Mouse (Mus musculus) forebrain, embryonic 15.5 days (tissue): Measurements from ENCODE around the gene Insr. TPM values are rescaled to one million over a fixed set of nuclear protein-coding genes. Genes with fewer than 3 reads are reported as not detected.
"Not testable (repeated sequence)": the region's sequence is repeated elsewhere in the genome, so short reads cannot be mapped to it uniquely, and the experiment has no call there.

Experiments used
- ATAC-seq: fragments of 200-750 bp; cut with Nextera tagmentation; replicated peaks from 2 replicates; pipeline ENCODE4 v1.8.0; 2017; ENCODE audit warnings: mild to moderate bottlenecking, moderate TSS enrichment, moderate library complexity
- H3K27ac ChIP-seq: fragments of 300-500 bp; sonication (generic); replicated peaks from 2 replicates; pipeline ENCODE4 v1.5.1; 2015; ENCODE audit warnings: mild to moderate bottlenecking, inconsistent platforms
- H3K27me3 ChIP-seq: fragments of 300-500 bp; sonication (generic); 2 replicates; pipeline ENCODE4 v1.6.1; 2015; ENCODE audit warnings: inconsistent platforms
- H3K36me3 ChIP-seq: fragments of 300-500 bp; sonication (generic); 2 replicates; pipeline ENCODE4 v1.6.1; 2015; ENCODE audit warnings: mild to moderate bottlenecking, inconsistent platforms
- H3K4me1 ChIP-seq: fragments of 300-500 bp; sonication (generic); 2 replicates; pipeline ENCODE4 v1.6.1; 2015; ENCODE audit warnings: inconsistent platforms
- H3K4me2 ChIP-seq: fragments of 300-500 bp; sonication (generic); replicated peaks from 2 replicates; pipeline ENCODE4 v1.6.1; 2015; ENCODE audit warnings: mild to moderate bottlenecking, inconsistent platforms
- H3K4me3 ChIP-seq: fragments of 300-500 bp; sonication (generic); 2 replicates; pipeline ENCODE4 v1.5.1; 2015; ENCODE audit warnings: mild to moderate bottlenecking, inconsistent platforms
- H3K9ac ChIP-seq: fragments of 300-500 bp; sonication (generic); replicated peaks from 2 replicates; pipeline ENCODE4 v1.6.1; 2015; ENCODE audit warnings: mild to moderate bottlenecking, inconsistent platforms
- H3K9me3 ChIP-seq: fragments of 300-500 bp; sonication (generic); 2 replicates; pipeline ENCODE4 v1.6.1; 2016; ENCODE audit warnings: inconsistent platforms
- WGBS: fragments of 180-500 bp; shearing (Covaris S2); methylation state at CpG from one replicate; pipeline ENCODE4 v1.1.7; 2015; ENCODE audit warnings: mixed read lengths; 5-methylcytosine and 5-hydroxymethylcytosine counted together
- polyA plus RNA-seq: library from polyadenylated mRNA; unstranded; fragments of >200 nt; fragmentation: Nextera tagmentation; extraction: Ambion mirVana; gene quantifications from 2 replicates; pipeline ENCODE4 v1.2.1, GENCODE M21; 2015

The Insr gene
- 63.2 and 66.5 TPM in 2 replicates for polyA plus RNA-seq

GRCm38 (mm10) chr8:3278934-3279720 lies at the start of gene Insr:
Insr (minus strand) TSS chr8:3279617.
- no peaks in the 10 kb centered on the region for H3K36me3 ChIP-seq
- under 1% methylated on average over 52 of the region's 61 CpGs for WGBS

GRCm38 (mm10) chr8:3327538-3328245 lies 48.3 kb upstream of the Insr start:
- 73% methylated on average over 8 of the region's 8 CpGs for WGBS
- Histone ChIP-seq H3K9me3 (no peaks in the 10 kb centered on the region), H3K9ac (no peak overlapping the region), H3K27me3 (no peaks in the 10 kb centered on the region), H3K4me1 (no peaks in the 10 kb centered on the region), H3K4me3 (no peak overlapping the region), H3K27ac (no peak overlapping the region), H3K4me2 (no peak overlapping the region), H3K36me3 (no peaks in the 10 kb centered on the region)
- no peak for ATAC-seq

More at GRCm38 (mm10) chr8:3278934-3279720, at the start of gene Insr:
- Histone ChIP-seq H3K4me2 (peak within 1 kb of the TSS; percentile 72), H3K4me1 (peaks cover 34% of the 10 kb centered on the region), H3K27ac (peak within 1 kb of the TSS; percentile 74), H3K4me3 (peak within 1 kb of the TSS; percentile 88), H3K27me3 (no peaks in the 10 kb centered on the region), H3K9me3 (no peaks in the 10 kb centered on the region), H3K9ac (peak within 1 kb of the TSS; percentile 88)
- ATAC-seq, result peak; percentile 95

DNA sequence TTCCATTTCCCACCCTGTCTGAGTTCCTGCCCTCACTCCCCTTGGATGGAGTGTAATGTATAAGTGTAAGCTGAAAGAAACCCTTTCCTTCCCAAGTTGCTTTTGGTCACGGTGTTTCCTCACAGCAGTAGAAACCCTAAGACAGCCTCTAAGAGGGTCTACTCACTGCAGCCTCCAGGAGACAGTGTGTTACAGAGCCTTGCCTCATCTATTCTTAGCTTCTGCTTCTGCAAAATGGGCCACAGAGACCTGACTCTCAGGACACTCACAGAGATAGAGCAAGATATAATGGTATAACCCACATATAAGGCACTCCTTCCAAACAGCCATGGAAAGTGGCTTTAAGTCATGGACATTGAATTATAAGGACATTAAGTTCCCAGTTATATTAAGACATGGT lies 47.6 kb upstream of the Insr start:
- no peak for ATAC-seq
- Histone ChIP-seq H3K9ac (no peak overlapping the region), H3K4me3 (no peak overlapping the region), H3K27ac (no peak overlapping the region), H3K27me3 (no peaks in the 10 kb centered on the region), H3K4me2 (no peak overlapping the region), H3K36me3 (no peaks in the 10 kb centered on the region), H3K9me3 (no peaks in the 10 kb centered on the region), H3K4me1 (no peaks in the 10 kb centered on the region)
- 91% methylated on average over 1 of the region's 1 CpGs for WGBS

DNA sequence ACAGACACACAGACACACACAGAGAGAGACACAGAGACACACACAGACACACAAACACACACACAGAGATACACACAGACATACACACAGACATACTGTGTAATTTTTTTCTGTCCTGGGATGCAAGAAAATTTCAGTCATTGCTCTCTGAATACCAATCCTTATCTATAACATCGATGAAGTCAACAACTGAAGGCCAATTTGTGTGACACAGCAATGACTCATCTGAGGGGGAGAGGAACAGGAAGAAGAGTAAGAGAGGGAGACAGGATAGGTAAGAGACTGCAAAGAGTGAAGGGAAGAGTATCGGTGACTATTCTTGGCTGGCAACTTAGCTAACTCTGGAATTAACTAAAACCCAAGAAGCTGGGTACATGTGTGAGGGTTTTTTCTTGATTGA lies 44.8 kb upstream of the Insr start:
- 93% methylated on average over 2 of the region's 2 CpGs for WGBS
- no peaks in the 10 kb centered on the region for H3K27me3 ChIP-seq
- no peak for ATAC-seq

DNA sequence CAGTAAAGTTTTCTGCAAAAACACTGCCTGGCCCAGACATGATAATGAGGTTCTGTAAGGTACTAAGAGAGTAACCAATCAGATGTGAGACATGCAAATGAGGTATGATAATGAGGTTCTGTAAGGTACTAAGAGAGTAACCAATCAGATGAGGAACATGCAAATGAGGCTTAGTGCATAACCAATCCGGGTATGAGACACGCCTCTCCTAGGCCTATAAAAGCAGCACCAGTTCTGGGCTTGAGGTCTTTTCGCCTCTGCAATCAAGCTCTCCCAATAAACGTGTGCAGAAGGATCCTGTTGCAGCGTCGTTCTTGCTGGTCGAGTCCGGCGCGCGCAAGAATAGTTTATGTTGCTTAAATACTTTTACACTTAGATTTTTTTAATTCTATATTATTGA lies 39.9 kb upstream of the Insr start:
- ATAC-seq, H3K4me2 ChIP-seq: not testable (repeated sequence)

More for the DNA sequence above, 44.8 kb upstream of the Insr start:
- Histone ChIP-seq H3K4me2 (no peak overlapping the region), H3K4me1 (no peaks in the 10 kb centered on the region), H3K9me3 (no peaks in the 10 kb centered on the region), H3K27ac (no peak overlapping the region), H3K4me3 (no peak overlapping the region), H3K36me3 (no peaks in the 10 kb centered on the region), H3K9ac (no peak overlapping the region)

DNA sequence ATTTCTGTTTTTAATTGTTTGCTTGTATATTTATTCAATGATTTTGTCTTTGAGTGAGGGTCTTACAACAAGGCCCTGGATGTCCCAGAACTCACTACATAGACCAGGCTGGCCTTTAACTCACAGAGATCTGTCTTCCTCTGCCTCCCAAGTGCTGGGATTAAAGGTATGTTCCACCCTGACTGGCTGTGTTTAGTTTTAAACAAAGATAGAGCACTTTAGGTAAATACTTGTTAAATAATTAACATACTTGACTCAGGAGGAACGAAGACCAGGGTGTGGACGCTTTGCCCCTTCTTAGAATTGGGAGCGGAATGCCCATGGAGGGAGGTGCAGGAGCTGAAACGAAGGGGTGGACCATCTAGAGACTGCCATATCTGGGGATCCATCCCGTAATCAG lies 37.2 kb upstream of the Insr start:
- Histone ChIP-seq H3K4me3 (no peak overlapping the region), H3K4me2 (no peak overlapping the region), H3K27me3 (no peaks in the 10 kb centered on the region), H3K9ac (no peak overlapping the region), H3K36me3 (no peaks in the 10 kb centered on the region), H3K4me1 (no peaks in the 10 kb centered on the region), H3K9me3 (no peaks in the 10 kb centered on the region), H3K27ac (no peak overlapping the region)
- ATAC-seq, result no peak
- 90% methylated on average over 5 of the region's 5 CpGs for WGBS

More for the DNA sequence above, 39.9 kb upstream of the Insr start:
- H3K9ac ChIP-seq, H3K4me1 ChIP-seq, H3K27me3 ChIP-seq, H3K36me3 ChIP-seq, H3K27ac ChIP-seq, H3K9me3 ChIP-seq, H3K4me3 ChIP-seq: not testable (repeated sequence)
- 93% methylated on average over 11 of the region's 11 CpGs for WGBS

DNA sequence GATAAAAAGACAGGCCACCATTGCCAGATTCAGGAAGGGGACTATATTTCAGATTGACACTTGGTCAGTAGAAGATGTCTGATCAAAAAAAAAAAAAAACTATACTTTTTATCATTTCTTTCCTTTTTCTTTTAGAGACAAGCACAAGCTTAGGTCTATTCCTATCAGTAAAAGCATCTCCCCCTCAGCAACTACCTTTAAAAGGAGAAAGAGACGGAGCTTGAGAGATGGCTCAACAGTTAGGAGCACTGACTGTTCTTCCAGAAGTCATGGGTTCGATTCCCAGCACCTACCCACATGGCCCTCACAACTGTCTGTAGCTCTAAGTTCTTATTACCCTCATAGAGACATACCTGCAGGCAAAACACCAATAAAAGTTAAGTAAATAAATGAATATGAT lies 34.9 kb upstream of the Insr start:
- 84% methylated on average over 2 of the region's 2 CpGs for WGBS
- ATAC-seq, result no peak
- H3K4me3 ChIP-seq, result no peak overlapping the region
- H3K4me1 ChIP-seq, result no peaks in the 10 kb centered on the region
- no peak overlapping the region for H3K27ac ChIP-seq
- H3K36me3 ChIP-seq, result no peaks in the 10 kb centered on the region
- H3K9me3 ChIP-seq, result no peaks in the 10 kb centered on the region
- no peaks in the 10 kb centered on the region for H3K27me3 ChIP-seq
- H3K9ac ChIP-seq, result no peak overlapping the region
- H3K4me2 ChIP-seq, result no peak overlapping the region

GRCm38 (mm10) chr8:3313843-3314242 lies 34.4 kb upstream of the Insr start:
- 85% methylated on average over 3 of the region's 3 CpGs for WGBS
- no peak for ATAC-seq
- Histone ChIP-seq H3K36me3 (no peaks in the 10 kb centered on the region), H3K27ac (no peak overlapping the region), H3K4me2 (no peak overlapping the region), H3K9me3 (no peaks in the 10 kb centered on the region), H3K4me3 (no peak overlapping the region), H3K4me1 (no peaks in the 10 kb centered on the region), H3K9ac (no peak overlapping the region), H3K27me3 (no peaks in the 10 kb centered on the region)

DNA sequence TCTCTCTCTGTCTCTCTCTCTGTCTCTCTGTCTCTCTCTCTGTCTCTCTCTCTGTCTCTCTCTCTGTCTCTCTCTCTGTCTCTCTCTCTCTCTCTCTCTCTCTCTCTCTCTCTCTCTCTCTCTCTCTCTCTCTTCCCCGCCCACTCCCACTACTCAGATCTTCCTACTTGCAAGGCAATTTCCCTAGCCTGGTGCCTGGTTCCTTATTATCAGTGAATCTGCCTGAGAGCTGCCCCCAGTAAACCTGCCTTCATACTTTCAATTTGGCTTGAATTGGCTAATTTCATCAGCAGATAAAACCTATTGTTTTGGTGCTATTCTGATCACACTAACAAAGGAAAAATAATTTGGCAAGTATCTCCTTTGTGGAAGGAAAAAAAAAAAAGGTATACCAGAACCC lies 34.0 kb upstream of the Insr start:
- H3K4me2 ChIP-seq, H3K9ac ChIP-seq, H3K4me3 ChIP-seq, H3K4me1 ChIP-seq, H3K36me3 ChIP-seq, H3K27ac ChIP-seq, ATAC-seq, H3K27me3 ChIP-seq, H3K9me3 ChIP-seq: not testable (repeated sequence)
- WGBS, result 81% methylated on average over 1 of the region's 1 CpGs

DNA sequence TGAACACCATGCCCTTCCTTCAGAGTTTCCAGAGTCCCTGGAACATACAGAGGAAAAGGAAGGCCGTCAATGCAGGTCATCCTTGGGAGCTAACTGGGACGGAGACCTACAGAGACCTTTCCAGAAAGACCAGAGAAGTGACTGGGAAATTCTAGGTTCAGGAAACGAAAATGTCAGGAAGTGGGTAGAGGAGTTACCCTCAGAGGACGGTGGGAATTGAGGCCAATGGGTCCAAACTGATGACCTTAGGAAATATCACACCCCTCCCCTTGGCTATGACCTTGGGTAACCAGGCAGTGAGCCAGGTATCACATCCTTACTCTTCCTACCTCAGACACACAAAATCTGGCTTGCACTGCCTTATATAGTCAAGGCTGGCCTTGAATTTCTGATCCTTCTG lies 32.1 kb upstream of the Insr start:
- Histone ChIP-seq H3K27ac (no peak overlapping the region), H3K4me3 (no peak overlapping the region), H3K4me2 (no peak overlapping the region), H3K9me3 (no peaks in the 10 kb centered on the region), H3K9ac (no peak overlapping the region), H3K36me3 (no peaks in the 10 kb centered on the region), H3K4me1 (no peaks in the 10 kb centered on the region), H3K27me3 (no peaks in the 10 kb centered on the region)
- ATAC-seq, result no peak
- WGBS, result 72% methylated on average over 4 of the region's 4 CpGs

- Histone ChIP-seq H3K9me3 (no peaks in the 10 kb centered on the region), H3K9ac (no peak overlapping the region), H3K4me2 (no peak overlapping the region), H3K36me3 (no peaks in the 10 kb centered on the region), H3K4me3 (no peak overlapping the region), H3K27me3 (no peaks in the 10 kb centered on the region), H3K27ac (no peak overlapping the region), H3K4me1 (no peaks in the 10 kb centered on the region)
- ATAC-seq, result no peak
- 91% methylated on average over 11 of the region's 11 CpGs for WGBS
Observed at GRCm38 (mm10) chr8:3309636-3310035, 30.2 kb upstream of the Insr start.

DNA sequence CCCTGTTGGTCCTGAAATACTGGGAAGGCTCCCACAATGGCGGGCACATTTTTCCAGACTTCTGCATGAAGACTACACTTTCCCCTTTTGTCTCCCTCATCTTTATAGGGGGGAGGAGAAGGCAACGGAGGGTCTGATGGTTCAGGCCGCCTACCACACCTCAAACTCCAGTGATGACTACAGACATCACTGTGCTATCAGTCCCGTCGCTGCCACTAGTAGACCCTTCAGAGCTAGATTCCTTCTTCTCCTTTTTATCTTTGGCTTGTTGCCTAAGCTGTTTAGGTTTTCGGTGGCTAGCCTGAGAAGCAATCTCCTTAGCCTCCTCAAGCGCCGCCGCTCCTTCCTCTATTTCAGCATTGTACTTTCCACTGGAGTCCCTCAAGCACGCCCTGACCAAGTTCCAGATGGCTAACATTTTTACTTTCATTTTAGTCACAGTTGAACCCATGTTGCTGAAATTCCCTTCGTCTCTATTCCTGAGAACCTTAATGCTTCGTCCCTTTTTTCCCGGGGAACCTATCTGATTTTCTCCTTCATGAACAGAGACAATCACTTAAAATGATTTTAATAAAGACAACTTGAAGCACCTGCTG lies 28.9 kb upstream of the Insr start:
- not testable (repeated sequence) for H3K9me3 ChIP-seq, H3K4me2 ChIP-seq, H3K9ac ChIP-seq, H3K27ac ChIP-seq, H3K4me3 ChIP-seq, ATAC-seq, H3K4me1 ChIP-seq, H3K27me3 ChIP-seq, H3K36me3 ChIP-seq
- WGBS, result 93% methylated on average over 13 of the region's 13 CpGs
